In the genomic region with DNA sequence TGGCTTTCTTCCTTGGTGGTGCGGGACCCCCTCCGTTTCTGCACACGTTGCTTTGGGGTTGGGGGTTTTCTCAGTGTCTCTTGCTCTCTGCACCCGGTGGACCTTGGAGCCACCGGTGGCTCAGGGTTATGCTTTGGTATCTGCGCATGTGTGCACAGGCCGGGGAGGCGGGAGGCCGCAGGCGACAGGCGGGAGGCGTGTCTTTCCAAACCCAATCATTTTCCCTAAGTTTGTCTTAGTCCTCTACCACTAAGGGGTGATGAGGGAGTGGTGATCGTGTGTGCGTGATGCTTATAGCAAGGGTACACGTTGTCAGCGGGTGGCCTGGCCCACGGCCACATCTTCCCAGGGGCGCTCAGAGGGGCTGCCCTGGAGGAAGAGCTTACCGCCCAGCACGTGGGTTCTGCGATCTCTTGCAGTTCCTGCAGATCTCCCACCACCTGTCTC, we compare ENCODE assay signal across 8 mouse cellular contexts. TPM values are rescaled to one million over a fixed set of nuclear protein-coding genes. Genes with fewer than 3 reads are reported as not detected.
DNase-seq lines count a peak whose midpoint lies in the region; ATAC-seq and TF ChIP-seq lines count a peak whose summit lies in the region.

No protein-coding gene starts in this region.

- H3K9me3 ChIP-seq in hindbrain, postnatal 0 days (ENCODE audit: low read length): no peaks in the 10 kb centered on the region

- peak overlapping the region; percentile 57 for H3K9ac ChIP-seq in hindbrain, postnatal 0 days (replicated peaks; ENCODE audit: low read length)

- H3K27ac ChIP-seq in hindbrain, postnatal 0 days: no peak overlapping the region

- DNase-seq in adrenal gland, postnatal 25 days: peak; percentile 65
- peak; percentile 65 to 68 for DNase-seq in cerebellum, postnatal 14 days
- DNase-seq in frontal cortex, postnatal 14 days (ENCODE audit: low spot score in 2 of 2): peak; percentile 38 to 51
- DNase-seq in hindbrain, postnatal 0 days (ENCODE audit: low spot score): peak; percentile 67
- DNase-seq in left cerebral cortex, adult 11 months (ENCODE audit: low spot score): peak; percentile 36
- DNase-seq in lung, postnatal 10 days: peak; percentile 65
- DNase-seq in retina, embryonic 14.5 days (ENCODE audit: low spot score): peak; percentile 59
- DNase-seq in T-cell, adult 2 months (ENCODE audit: low spot score): no peak

- H3K36me3 ChIP-seq in hindbrain, postnatal 0 days (ENCODE audit: insufficient read depth, low read length): peaks cover 5% of the 10 kb centered on the region

- peak overlapping the region; percentile 98 for H3K4me2 ChIP-seq in hindbrain, postnatal 0 days (ENCODE audit: low read depth, low read length)

- H3K4me3 ChIP-seq in hindbrain, postnatal 0 days (ENCODE audit: low read length): peak overlapping the region; percentile 45

- H3K4me1 ChIP-seq in hindbrain, postnatal 0 days (ENCODE audit: insufficient read depth, low read length): peaks cover 13% of the 10 kb centered on the region

- H3K27me3 ChIP-seq in hindbrain, postnatal 0 days (ENCODE audit: insufficient read depth, low read length): no peaks in the 10 kb centered on the region

- TF ChIP-seq CTCF in hindbrain, postnatal 0 days (IDR thresholded peaks at IDR 0.05; ENCODE audit: low read depth): no peak

- ATAC-seq in hindbrain, postnatal 0 days: peak; percentile 88

- 4% methylated on average over 21 of the region's 21 CpGs for WGBS in hindbrain, postnatal 0 days

RNA-seq across cellular contexts. Expression of a gene that starts 0.9 kb away (rescaled TPM):
- 0.43 and 1.4 TPM in 2 replicates for total RNA-seq in adrenal gland, postnatal 25 days (2021)
- total RNA-seq in hindbrain, postnatal 0 days (2014; rRNA removed): 1.3 and 7.0 TPM in 2 replicates
- 1.5 and 1.7 TPM in 2 replicates for polyA plus RNA-seq in hindbrain, postnatal 0 days (2015; fragmentation: Nextera tagmentation; extraction: Ambion mirVana)

RNA-seq across cellular contexts. Expression of a gene that starts 29.4 kb away (rescaled TPM):
- total RNA-seq in adrenal gland, postnatal 25 days (2021): 18.0 and 21.7 TPM in 2 replicates
- total RNA-seq in hindbrain, postnatal 0 days (2014; rRNA removed): 10.3 and 18.2 TPM in 2 replicates
- polyA plus RNA-seq in hindbrain, postnatal 0 days (2015; fragmentation: Nextera tagmentation; extraction: Ambion mirVana): 18.4 TPM in 2 replicates

RNA-seq across cellular contexts. Expression of a gene that starts 29.8 kb away (rescaled TPM):
- 305 and 314 TPM in 2 replicates for total RNA-seq in adrenal gland, postnatal 25 days (2021)
- total RNA-seq in hindbrain, postnatal 0 days (2014; rRNA removed): 274 and 288 TPM in 2 replicates
- polyA plus RNA-seq in hindbrain, postnatal 0 days (2015; fragmentation: Nextera tagmentation; extraction: Ambion mirVana): 144 and 146 TPM in 2 replicates

RNA-seq across cellular contexts. Expression of a gene that starts 43.0 kb away (rescaled TPM):
- not detected in 2 replicates for total RNA-seq in adrenal gland, postnatal 25 days (2021)
- not detected in 2 replicates for total RNA-seq in hindbrain, postnatal 0 days (2014; rRNA removed)
- polyA plus RNA-seq in hindbrain, postnatal 0 days (2015; fragmentation: Nextera tagmentation; extraction: Ambion mirVana): not detected in 2 replicates

RNA-seq across cellular contexts. Expression of a gene that starts 53.6 kb away (rescaled TPM):
- 32.4 and 33.6 TPM in 2 replicates for total RNA-seq in adrenal gland, postnatal 25 days (2021)
- total RNA-seq in hindbrain, postnatal 0 days (2014; rRNA removed): 29.8 and 30.7 TPM in 2 replicates
- polyA plus RNA-seq in hindbrain, postnatal 0 days (2015; fragmentation: Nextera tagmentation; extraction: Ambion mirVana): 25.8 and 27.2 TPM in 2 replicates
